Comparison of ENCODE assay signal across 15 mouse cellular contexts in the genomic region with DNA sequence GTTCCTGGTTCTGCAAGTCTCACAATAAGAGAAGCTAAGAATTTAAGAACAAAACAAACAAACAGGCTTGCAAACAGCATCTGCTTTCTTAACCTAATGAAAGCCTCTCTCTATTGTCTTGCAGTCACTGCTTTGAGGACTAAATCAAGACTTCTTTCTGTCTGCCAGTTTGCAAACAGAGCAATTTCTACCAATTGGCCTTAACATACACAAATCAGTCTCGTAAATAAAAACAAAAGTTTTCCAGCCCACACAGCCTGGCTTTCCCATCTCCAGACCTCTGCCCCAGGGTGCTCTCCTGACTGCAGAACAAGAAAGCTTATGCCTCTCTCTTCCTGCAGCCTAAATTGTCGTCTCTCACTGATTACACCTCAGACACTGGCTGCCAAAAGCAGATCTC.
"Had no signal": no experiment of that assay in that cellular context is flagged by ENCODE, and none has a peak within 500 bp of the region (broad histone marks: within the 10 kb centered on the region; RNA-seq: fewer than 3 reads in every experiment).

No protein-coding gene starts in this region.

- H3K4me2 ChIP-seq: liver, embryonic 13.5 days; midbrain, embryonic 13.5 days; neural tube, embryonic 12.5 days; stomach, embryonic 15.5 days had no signal

- H3K4me1 ChIP-seq: liver, embryonic 13.5 days; stomach, embryonic 15.5 days had no signal

- H3K36me3 ChIP-seq: liver, embryonic 13.5 days; midbrain, embryonic 13.5 days; neural tube, embryonic 12.5 days; stomach, embryonic 15.5 days had no signal

- H3K27ac ChIP-seq: liver, embryonic 13.5 days; macrophage; midbrain, embryonic 13.5 days; neural tube, embryonic 12.5 days; stomach, embryonic 15.5 days had no signal

- H3K9me3 ChIP-seq: liver, embryonic 13.5 days; stomach, embryonic 15.5 days had no signal

- H3K4me3 ChIP-seq: liver, embryonic 13.5 days; midbrain, embryonic 13.5 days; neural tube, embryonic 12.5 days; stomach, embryonic 15.5 days had no signal

- DNase-seq: kidney, adult 11 months; kidney, adult 8-10 months; kidney, postnatal 14 days; kidney, postnatal 4 days; liver, embryonic 13.5 days; lung, adult 2 months; lung, postnatal 14 days; retina, postnatal 1 day; right cerebral cortex, postnatal 25 days; spleen, adult 18-20 months; thymus, postnatal 25 days had no signal

- H3K9ac ChIP-seq: liver, embryonic 13.5 days; midbrain, embryonic 13.5 days; neural tube, embryonic 12.5 days; stomach, embryonic 15.5 days had no signal

- ATAC-seq: midbrain, embryonic 13.5 days had no signal
